Comparison of ENCODE assay signal across 8 mouse cellular contexts in genomic region chr5:92810922-92811533, GRCm38 (mm10).
DNase-seq lines count a peak whose midpoint lies in the region; ATAC-seq and TF ChIP-seq lines count a peak whose summit lies in the region.

No protein-coding gene starts in this region.

- no peaks in the 10 kb centered on the region for H3K27me3 ChIP-seq in E14TG2a.4 (ENCODE audit: insufficient read depth, low read length)
- H3K27me3 ChIP-seq in heart, embryonic 15.5 days, result no peaks in the 10 kb centered on the region
- peaks cover 8% of the 10 kb centered on the region; the same call in 1 of the 2 replicates for H3K27me3 ChIP-seq in limb, embryonic 10.5 days (ENCODE audit: low read depth, poor library complexity, severe bottlenecking)

- no peak for ATAC-seq in heart, embryonic 15.5 days (replicated peaks; ENCODE audit: insufficient number of reproducible peaks, insufficient read depth, low FRiP score, low read depth)

- H3K4me1 ChIP-seq in E14TG2a.4 (replicated peaks; ENCODE audit: low read depth, low read length), result peaks cover 84% of the 10 kb centered on the region
- peaks cover 35% of the 10 kb centered on the region for H3K4me1 ChIP-seq in heart, embryonic 15.5 days (replicated peaks)
- peaks cover 55% of the 10 kb centered on the region for H3K4me1 ChIP-seq in limb, embryonic 10.5 days

- DNase-seq in ZHBTc4 (ENCODE audit: low read depth, low spot score), result peak; percentile 83
- peak; percentile 68 for DNase-seq in limb, embryonic 10.5 days (ENCODE audit: low spot score)
- peak; percentile 73 for DNase-seq in retina, postnatal 1 day
- no peak for DNase-seq in adrenal gland, postnatal 10 days
- no peak for DNase-seq in layer of hippocampus, adult 2 months (ENCODE audit: low spot score in 2 of 2)
- DNase-seq in urinary bladder, adult 2 months (ENCODE audit: low spot score), result no peak

- no peak overlapping the region for H3K9ac ChIP-seq in heart, embryonic 15.5 days

- 13% methylated on average over 9 of the region's 9 CpGs for WGBS in heart, embryonic 15.5 days
- 29% methylated on average over 9 of the region's 9 CpGs for WGBS in limb, embryonic 10.5 days

- peak overlapping the region; percentile 84 for H3K27ac ChIP-seq in heart, embryonic 15.5 days
- peak overlapping the region; percentile 77 for H3K27ac ChIP-seq in limb, embryonic 10.5 days
- H3K27ac ChIP-seq in layer of hippocampus, adult 2 months, result no peak overlapping the region

- no peaks in the 10 kb centered on the region for H3K36me3 ChIP-seq in E14TG2a.4 (ENCODE audit: insufficient read depth, low read length)
- H3K36me3 ChIP-seq in heart, embryonic 15.5 days, result no peaks in the 10 kb centered on the region
- no peaks in the 10 kb centered on the region for H3K36me3 ChIP-seq in limb, embryonic 10.5 days

- H3K9me3 ChIP-seq in E14TG2a.4 (ENCODE audit: low read length), result no peaks in the 10 kb centered on the region
- H3K9me3 ChIP-seq in heart, embryonic 15.5 days (replicated peaks), result no peaks in the 10 kb centered on the region
- H3K9me3 ChIP-seq in limb, embryonic 10.5 days (replicated peaks), result no peaks in the 10 kb centered on the region

- TF ChIP-seq CTCF in E14TG2a.4 (conservative IDR thresholded peaks at IDR 0.05; ENCODE audit: low read length), result no peak
- no peak for TF ChIP-seq CTCF in layer of hippocampus, adult 2 months (conservative IDR thresholded peaks at IDR 0.05)

- peak overlapping the region; percentile 17; the same call in 1 of the 2 replicates for H3K4me3 ChIP-seq in E14TG2a.4 (replicated peaks; ENCODE audit: low read length)
- H3K4me3 ChIP-seq in heart, embryonic 15.5 days, result peak overlapping the region; percentile 9; the same call in 1 of the 2 replicates
- H3K4me3 ChIP-seq in limb, embryonic 10.5 days, result peak overlapping the region; percentile 17; the same call in 1 of the 2 replicates
- H3K4me3 ChIP-seq in layer of hippocampus, adult 2 months, result no peak overlapping the region

- H3K4me2 ChIP-seq in heart, embryonic 15.5 days, result peak overlapping the region; percentile 62

Comparison
In these comparisons a context has a peak if more than half of its experiments do, and no peak if none do; other contexts are left out.
1. DNase-seq: peak in ZHBTc4 (single experiment), limb, embryonic 10.5 days (single experiment) and retina, postnatal 1 day (single experiment); none in adrenal gland, postnatal 10 days (single experiment), layer of hippocampus, adult 2 months (0 of 2) and urinary bladder, adult 2 months (single experiment).